Mouse (Mus musculus) stomach, postnatal 0 days (tissue): ENCODE measurements around the gene Ubxn1.

Source experiments
- CTCF ChIP-seq: IDR thresholded peaks from 2 replicates; pipeline ENCODE4 v1.5.1; 2016; ENCODE audit warnings: antibody characterized with exemption, low read depth, mild to moderate bottlenecking, moderate library complexity
- EP300 ChIP-seq: optimal IDR thresholded peaks from 2 replicates; pipeline ENCODE3; 2016; ENCODE audit warnings: antibody characterized with exemption

DNA sequence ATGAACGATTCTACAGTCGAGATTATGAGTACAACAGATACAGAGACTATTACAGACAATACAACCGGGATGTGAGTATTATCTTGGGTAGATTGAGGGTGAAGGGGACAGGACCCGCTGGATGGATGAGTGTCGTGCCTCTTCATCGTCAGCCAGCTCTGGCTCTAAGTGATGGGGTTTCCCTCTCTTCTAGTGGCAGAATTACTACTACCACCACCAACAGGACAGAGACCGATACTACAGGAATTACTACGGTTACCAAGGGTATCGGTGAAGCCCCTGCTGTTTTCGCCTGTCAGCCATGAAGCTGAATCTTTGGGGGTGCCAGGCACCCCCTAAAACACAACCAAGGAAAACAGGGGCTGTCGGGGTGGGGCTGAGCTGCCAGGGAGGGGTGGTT, 40.0 kb upstream of the Ubxn1 start:
- peak; percentile 19; the same call in 1 of the 2 replicates for TF ChIP-seq CTCF
- no peak for TF ChIP-seq EP300
